Mouse (Mus musculus) lung, adult 2 months (tissue): Measurements from ENCODE around the gene Tmem115.
A peak's percentile ranks its signal among the peaks of the same experiment; 100 is the strongest.

Experiments
- CTCF ChIP-seq: fragments of 200-500 bp; IDR thresholded peaks from 2 replicates; pipeline ENCODE4 v1.5.1; 2011; ENCODE audit warnings: mild to moderate bottlenecking, low read length, control low read depth; ENCODE audit not compliant: insufficient read depth
- POLR2A ChIP-seq: fragments of 200-500 bp; IDR thresholded peaks from 2 replicates; pipeline ENCODE4 v1.6.1; 2011; ENCODE audit warnings: low read depth, mild to moderate bottlenecking, control low read depth, low read length, borderline replicate concordance; ENCODE audit errors: extremely low read depth

DNA sequence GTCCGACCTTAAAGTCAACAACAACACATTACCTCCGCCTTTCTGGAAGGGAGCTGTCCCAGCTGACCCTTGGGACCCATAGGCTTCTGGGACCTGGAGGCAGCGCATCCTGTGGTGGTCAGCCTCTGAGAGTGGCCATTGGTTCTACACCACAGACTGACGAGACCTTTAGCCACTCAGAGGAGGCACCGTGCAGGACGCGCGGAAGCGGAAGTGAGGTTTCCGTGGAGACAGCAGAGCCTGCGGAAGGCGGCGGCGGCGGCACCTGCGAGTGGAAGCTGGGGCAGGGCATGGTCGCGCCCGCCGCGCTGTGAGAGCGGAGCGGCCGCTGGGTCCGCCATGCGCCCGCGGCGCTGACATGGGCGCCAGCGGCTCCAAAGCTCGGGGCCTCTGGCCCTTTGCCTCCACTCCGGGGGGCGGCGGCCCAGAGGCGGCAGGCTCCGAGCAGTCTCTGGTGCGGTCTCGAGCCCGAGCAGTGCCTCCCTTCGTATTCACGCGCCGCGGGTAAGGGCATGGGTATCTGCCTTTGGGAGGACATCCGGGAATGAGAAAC is 29.4 kb downstream of the Tmem115 start, which contains the start of gene Tusc2:
- TF ChIP-seq POLR2A (peak; percentile 82; the same call in 1 of the 2 replicates), CTCF (no peak)
